Mouse (Mus musculus) hematopoietic stem cell, adult 5-6 weeks (primary cell): ENCODE measurements around the gene Ambra1. TPM values are rescaled to one million over a fixed set of nuclear protein-coding genes. Genes with fewer than 3 reads are reported as not detected.

Experiments
- ATAC-seq, 2 experiments: fragments of 125-278 bp in 1 of 2; replicated peaks in 1 of 2; 2 replicates each; pipeline ENCODE4 v1.8.0; 2016 to 2017; ENCODE audit warnings: inconsistent platforms in 2 of 2, mild to moderate bottlenecking in 2 of 2, moderate number of reproducible peaks in 2 of 2, low read depth in 1 of 2, moderate TSS enrichment in 1 of 2; ENCODE audit not compliant: low FRiP score in 2 of 2, poor library complexity in 2 of 2, severe bottlenecking in 2 of 2, insufficient read depth in 1 of 2, low TSS enrichment in 1 of 2
- total RNA-seq: library from RNA; stranded (forward); fragments of 172-1452, 232-1000 nt; gene quantifications from 2 replicates; pipeline ENCODE4 v1.2.3, GENCODE M21; 2017

The Ambra1 gene
- total RNA-seq, 1 experiment from 2014 or later: 19.8 TPM

DNA sequence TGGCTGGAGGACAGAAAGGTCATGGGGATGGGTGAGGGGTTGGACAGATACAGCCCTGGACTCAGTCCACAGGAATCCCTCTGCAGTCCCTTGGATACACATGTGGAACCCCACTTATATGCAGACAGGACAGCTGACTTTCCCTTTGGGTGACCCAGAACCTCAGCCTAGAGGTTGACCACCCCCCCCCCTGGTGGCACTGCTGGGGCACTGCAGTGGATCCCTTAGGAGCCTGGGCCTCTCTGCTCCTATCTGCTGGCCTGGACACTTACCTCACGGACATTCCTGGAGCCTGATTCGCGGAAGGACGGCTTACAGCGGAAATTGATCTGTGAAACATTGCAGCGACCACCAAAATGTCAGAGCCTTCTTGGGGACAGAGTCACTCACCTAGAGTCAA is 212.4 kb downstream of the Ambra1 start:
- ATAC-seq: no peak

DNA sequence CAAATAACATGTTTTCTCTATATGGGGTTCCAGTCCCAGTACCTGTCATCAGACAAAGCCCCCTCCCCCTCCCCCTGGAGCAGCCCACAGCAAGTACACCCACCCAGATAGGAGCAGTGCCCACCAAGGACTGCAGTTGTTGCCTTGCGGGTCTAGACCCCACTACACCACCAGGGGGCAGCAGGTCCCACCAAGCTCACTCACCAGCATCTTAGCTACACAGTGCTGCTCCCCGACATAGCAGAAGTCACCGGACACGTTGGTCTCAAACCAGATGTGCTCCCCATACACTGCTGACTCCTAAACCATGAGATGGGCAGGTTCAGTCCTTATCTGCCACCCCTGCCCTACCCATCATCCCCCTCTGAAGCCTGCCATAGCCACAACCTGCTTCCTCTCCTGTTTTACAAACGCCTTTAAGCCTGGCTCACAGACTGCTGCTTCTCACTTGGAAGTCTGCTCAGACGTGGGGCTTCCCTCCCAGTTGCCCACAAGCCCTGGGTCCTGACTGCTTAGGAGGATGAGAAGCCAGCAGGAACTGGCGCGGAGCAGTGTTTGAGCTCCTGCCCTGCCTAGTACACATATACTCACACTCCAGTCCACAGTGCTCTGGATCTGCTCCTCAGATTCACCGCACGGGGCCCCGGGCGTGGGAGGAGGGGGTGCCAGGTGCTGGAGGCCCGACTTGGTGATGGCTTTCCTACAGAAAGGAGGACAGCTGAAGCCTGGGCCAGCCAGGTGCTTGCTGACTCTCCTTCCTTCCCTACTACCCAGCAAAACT is 214.4 kb downstream of the Ambra1 start:
- ATAC-seq: peak; percentile 60 to 72

DNA sequence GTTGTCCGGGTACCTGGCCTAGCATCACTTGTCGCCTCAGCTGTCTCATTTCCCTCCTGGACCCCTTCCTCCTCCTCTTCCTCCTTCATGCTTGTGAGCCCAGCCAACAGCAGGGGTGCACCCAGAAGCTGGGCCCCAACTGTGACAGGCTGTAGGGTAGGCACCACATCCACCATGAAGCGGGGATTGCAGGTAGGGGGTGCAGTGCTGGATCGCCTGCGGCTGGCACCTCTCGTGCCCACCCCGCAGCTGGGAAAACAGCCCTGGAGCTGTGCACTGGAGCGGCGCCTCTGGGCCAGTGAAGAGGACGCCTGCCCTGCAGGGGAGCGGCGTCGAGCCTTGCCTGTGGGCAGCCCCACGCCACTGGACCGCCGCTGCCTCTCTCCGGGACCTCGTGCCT is 215.5 kb downstream of the Ambra1 start, which contains the start of gene Gm9821:
Gm9821 (plus strand) TSS at position 221 of the 400 bp plus-strand sequence.
- no peak for ATAC-seq

DNA sequence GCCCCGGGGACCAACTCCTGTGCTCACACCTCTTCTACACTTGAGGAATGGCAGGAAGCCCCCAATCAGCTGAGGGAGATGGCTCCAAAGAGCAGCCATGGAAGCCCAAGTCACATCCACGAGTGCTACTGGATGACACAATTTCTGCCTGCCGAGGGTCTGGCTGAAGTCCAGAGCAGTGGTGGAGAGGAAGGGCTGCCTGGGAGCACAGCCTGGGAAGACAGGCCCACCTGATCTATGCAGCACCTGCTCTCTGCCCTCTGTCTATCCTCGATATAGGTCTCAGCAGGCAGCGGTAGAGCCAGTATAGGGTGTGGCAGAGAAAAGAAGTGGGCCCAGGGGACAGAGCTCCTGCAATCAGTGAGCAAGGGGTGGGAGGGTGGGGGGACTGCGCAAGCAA is 216.9 kb downstream of the Ambra1 start:
- ATAC-seq: no peak

DNA sequence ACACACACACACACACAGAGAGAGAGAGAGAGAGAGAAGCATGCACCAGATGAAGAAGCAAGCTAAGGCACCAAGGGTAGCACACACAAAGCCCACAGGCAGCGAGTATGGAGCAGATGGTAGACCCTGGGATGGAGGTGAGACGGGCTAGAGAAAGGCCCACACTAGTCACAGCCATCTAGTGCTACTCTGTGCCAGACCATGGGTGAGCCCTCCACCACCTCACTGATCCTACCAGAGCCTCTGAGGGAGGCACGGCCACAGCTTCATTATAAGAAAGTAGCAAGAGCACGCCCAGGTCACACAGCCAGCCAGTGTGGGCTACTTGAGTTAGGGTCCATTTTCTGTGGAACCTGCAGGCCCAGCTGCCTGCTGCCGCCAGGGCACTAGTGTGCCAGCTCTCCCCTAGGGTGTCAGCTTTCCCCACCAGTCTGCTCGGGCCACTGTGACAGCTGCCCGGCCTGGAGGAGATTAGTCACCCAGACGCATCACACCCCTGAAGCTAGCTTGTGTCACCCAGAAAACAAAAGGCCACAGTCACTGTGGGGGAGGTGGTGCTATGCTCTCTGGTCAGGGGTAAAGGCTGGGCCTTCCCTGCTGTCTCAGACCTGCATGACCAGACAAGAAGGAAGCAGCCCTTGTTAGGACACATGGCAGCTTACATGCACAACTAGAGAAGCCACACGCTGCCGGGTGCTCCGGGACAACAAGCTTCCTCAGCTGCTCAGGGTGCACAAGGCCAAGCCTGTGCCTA is 217.6 kb downstream of the Ambra1 start:
- peak; percentile 1 to 13; a peak in 1 of 4 replicates for ATAC-seq

DNA sequence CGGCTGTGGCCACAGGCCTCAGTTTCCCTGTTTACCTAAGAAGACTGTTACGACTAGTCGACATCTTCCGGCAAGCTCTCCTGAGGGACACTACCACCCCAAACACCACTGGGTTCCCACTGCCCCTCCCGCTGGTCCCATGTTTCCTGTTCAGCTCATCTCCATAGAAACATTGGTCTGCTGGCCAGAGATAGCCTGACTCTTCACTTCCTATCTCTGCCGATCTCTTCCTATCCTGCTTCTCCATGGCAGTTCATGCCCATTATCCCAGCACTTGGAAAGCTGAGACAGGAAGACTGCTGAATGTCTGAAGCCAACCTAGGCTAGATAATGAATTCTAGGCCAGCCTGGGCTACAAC is 218.2 kb downstream of the Ambra1 start:
- ATAC-seq: no peak

DNA sequence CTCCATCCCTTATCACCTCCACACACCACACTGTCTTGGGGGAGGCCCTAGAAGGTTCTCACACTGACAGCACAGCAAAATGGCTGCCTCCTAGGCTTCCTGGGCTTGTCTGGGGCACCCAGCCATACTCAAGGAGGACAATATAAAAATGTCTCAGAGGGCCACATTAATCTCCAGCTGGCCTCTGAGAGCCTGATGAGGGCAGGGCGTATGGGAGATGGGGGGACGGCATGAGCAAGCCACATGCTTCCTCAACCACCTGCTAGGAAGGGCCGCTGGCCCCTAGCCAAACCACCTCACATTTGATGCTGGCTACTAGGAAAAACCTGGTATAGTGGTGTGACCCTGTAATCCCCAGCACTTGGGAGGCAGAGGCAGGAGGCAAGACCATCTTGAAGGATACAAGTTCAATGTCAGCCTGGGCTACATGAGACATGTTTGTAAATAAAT is 218.9 kb downstream of the Ambra1 start:
- ATAC-seq: peak; percentile 19 to 23

DNA sequence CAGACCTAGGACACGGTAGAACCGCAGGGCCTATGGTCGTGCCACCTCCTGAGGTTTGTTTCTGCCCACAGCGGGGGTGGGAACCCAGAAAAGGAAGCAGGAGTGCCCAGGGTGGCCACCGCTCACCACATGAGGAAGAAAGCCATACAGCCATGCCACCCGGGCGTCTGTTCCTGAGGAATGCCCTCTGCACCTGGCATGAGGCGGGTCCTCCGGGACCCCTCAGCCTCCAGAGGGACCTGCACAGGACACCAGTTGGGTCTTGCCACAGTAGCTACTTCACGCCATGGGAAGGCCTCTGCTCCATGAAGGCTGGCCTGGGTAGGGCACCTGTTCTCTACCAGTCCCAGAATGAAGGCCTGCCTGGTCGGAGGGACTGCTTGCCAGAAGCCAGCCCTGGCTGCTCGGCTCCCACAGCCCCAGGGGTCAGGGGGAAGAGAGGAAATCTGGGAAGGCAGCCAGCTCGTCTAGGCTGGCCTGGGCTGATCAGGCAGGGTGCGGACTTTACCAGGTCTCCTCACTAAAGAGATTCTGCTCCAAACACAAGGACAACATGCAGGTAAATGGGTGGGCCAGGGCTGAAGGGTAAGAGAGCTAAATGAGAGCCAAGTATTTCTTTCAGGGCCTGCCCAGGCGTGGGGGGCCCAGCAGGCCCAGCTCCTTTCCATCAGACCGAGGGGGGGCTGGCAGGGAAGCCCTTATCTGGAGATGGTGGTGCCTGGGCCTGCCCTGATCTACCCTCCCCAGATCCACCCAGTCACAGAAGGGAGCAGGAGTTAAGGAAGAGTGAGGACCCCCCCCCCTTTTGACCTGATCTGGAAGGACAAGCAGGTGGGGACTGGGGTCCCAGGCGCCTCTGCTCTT is 219.7 kb downstream of the Ambra1 start:
- ATAC-seq: peak; percentile 47 to 63

DNA sequence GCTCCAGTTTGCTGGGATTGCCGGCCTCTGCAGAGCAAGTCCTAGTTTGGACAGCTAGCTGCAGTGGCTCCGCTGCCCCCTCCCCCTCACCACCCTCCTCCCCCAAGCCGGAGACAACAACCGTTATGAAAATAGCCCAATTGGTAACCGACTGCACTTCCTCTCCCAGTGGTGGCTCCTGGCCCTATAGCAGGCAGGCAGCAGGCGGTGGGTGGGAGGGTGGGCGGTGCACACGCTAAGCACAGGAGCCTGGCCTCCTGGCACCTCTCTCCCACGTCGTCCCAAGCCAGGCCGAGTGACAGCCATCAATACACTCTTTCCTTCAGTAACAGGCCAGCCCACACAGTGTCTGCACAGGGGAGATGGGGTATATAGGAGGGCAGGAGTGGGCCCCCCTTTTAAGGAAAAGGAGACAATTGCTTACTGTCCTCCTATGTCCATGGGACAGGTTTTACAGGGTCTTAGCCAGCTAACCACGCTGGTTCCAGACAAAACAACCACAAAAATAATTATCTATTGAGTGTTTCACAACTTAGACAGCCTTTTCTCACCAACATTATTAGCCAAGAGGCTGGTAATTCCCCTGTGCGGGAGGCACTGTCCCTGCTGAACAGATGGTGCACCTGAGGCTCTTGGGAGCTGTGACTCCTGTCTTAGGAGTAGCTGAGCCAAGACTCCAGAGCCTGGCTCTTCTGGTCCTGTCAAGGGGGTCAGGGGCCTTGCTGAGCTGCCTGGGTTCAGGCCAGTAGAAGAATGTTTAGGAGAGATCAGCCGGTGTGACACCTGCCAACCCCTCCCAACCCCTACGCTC is 220.5 kb downstream of the Ambra1 start:
- ATAC-seq: peak; percentile 65 to 67

DNA sequence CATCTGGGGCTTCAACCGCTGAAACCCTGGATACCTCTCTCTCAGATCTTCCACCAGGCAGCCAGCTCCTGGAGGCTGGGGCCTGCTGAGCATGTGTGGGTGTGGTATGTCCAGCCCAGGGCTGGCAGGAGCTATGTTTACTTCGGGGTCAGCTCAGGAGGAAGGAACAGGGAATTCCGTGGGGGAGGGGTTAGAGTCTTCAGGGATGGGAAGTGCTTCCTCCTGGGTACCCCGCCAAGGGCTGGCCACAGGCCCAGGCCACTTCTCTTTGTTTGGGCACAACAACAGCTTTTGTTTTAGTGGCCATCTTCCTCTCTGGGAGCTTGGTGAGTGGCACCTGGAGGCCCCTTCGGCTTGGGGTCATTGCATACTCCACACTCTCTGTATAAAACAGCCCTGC is 223.9 kb downstream of the Ambra1 start:
- ATAC-seq: no peak

DNA sequence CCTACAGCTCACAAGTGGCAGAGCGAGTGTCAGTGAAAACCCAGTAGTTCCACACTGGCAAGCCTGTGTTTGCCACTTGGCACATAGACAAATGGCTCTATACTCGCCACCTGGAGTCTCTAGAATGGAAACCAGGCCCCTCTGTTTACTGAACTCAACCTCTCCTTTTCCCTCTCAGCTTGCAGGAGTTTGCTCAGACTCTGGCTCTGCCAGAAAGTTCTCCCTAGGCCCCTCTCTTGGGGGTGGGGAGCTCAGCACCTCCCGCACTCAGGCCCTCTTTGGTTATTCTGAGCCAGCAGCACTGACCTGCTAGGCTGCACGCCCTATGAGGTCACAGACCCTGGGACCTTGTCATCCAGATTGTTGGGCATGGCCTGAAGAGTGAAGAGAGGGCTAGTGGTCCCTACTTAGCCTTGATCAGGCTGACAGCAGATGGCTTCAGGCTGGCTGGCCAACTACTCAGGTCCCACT is 225.2 kb downstream of the Ambra1 start:
- no peak for ATAC-seq

DNA sequence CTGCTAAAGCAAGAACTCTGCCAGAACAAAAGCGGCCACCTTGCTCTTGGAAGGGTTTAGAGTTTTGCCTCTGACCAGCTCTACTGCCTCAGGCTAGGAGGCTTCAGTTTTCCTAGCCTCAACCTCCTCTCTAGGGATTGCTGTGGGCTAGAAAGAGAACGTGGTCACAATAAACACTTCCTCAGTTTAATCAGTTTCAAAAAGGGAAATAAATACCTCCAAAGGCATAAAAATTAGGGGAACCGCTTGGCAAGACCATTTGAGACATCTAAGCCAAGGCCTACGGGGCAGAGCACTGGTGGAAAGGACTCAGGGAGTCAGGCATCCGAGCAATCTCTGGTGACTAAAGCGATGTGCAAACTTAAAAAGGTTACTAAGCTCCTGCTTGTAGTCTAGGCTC is 225.9 kb downstream of the Ambra1 start:
- no peak for ATAC-seq

DNA sequence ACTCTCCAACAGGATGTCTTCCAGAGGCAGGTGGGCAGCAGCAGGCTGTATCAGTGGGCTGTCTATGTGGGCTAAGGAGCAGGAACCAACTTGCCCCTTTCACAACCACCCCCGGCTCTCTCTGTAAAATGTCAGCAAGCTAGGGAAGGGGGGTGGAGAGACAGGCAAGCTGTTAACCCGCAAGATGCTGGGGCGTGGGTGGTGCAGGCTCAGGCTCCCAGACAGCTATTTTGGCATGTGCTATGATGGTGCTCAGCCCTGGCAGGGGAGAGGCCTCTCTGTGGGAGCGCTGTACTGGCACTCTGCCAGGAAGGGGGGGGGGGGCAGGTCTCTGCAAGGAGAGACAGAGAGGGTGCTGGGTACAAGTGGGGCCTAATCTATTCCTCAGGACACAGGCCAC is 227.2 kb downstream of the Ambra1 start:
- peak; percentile 23 to 30; a peak in 2 of 4 replicates for ATAC-seq

DNA sequence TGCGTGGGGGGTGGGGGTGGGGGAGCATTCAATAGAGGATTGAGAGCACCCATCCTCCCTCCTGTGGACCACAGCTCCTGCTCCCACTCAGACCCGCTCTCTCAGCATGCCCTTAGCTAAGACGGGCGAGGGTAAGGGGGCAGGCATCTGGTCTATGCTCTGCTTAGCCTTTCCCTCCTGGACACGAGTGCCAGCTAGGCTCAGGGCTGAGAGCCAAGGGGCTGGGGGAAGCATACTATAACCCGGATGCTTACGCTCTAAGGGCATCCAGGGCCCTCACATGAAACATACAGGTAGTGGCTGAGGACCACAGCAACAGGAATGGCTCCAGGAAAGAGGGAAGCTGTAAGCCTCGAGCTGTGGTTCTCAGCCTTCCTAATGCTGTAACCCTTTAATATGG is 228.1 kb downstream of the Ambra1 start:
- ATAC-seq: no peak

DNA sequence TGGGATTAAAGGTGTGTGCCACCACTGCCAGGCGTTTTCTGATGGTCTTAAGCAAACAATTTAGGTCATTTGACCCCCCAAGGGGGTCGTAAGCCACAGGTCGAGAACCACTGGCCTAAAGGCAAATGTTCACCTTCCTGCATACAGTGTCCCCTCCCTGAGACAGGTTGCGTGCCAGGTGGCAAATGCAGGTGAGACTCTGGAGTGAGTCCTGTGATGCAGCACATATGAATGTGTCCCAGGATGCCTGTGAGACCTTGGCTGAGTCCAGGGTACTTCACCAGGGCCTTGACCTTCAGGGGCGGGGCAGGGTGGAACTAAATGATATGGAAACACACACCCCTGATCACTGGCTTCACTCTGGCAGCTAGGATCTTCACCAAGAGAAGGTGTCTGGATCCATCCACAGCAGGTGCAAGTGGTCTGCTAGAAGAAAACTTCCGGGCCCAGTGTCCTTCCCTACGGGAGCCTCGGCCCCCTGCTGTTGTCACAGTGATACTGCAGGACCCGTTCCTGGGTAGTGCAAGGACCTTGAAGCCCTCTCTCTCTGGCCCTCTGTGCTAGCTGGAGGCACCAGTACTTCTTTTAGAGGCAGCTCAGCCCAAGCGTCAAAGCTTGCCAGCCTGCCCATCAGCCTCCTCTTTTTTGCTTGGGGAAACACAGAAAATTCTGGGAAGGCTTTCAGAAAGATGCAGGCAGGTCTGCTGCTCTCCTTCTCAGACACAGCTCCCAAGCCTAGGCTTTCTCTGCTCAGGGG is 228.9 kb downstream of the Ambra1 start:
- peak in 1 of 2 experiments; percentile 27; a peak in 1 of 4 replicates for ATAC-seq
